Mouse (Mus musculus) myocyte (in vitro differentiated cells): ENCODE results near the gene Cog1. TPM values are rescaled to one million over a fixed set of nuclear protein-coding genes. Genes with fewer than 3 reads are reported as not detected.

ENCODE experiments used
- H3K27me3 ChIP-seq: one replicate; pipeline ENCODE4 v1.6.1; 2011; ENCODE audit not compliant: control insufficient read depth, insufficient read depth, insufficient read length
- H3K36me3 ChIP-seq: one replicate; pipeline ENCODE4 v1.6.1; 2011; ENCODE audit not compliant: control insufficient read depth, insufficient read depth
- H3K4me2 ChIP-seq: one replicate; pipeline ENCODE4 v1.6.1; 2011; ENCODE audit warnings: low read depth, control low read depth
- H3K4me3 ChIP-seq: one replicate; pipeline ENCODE4 v1.5.1; 2011; ENCODE audit warnings: mild to moderate bottlenecking, control low read depth, moderate library complexity
- H3K79me2 ChIP-seq: one replicate; pipeline ENCODE4 v1.6.1; 2011; ENCODE audit not compliant: control insufficient read depth, insufficient read depth
- H3ac ChIP-seq: one replicate; pipeline ENCODE4 v1.6.1; 2011; ENCODE audit not compliant: control insufficient read depth, insufficient read length
- CEBPB ChIP-seq: IDR thresholded peaks from 2 replicates; pipeline ENCODE4 v1.6.1; 2011; ENCODE audit warnings: mild to moderate bottlenecking, moderate library complexity; ENCODE audit not compliant: poor library complexity, insufficient read depth, severe bottlenecking
- E2F4 ChIP-seq: IDR thresholded peaks from one replicate; pipeline ENCODE4 v1.6.1; 2011; ENCODE audit warnings: mild to moderate bottlenecking, control low read depth, moderate library complexity; ENCODE audit not compliant: insufficient read depth
- MAX ChIP-seq: IDR thresholded peaks from one replicate; pipeline ENCODE4 v1.6.1; 2011; ENCODE audit warnings: low read depth, mild to moderate bottlenecking, control low read depth
- MYOD1 ChIP-seq, 3 experiments: IDR thresholded peaks; one replicate each; pipeline ENCODE4 v1.6.1; 2011; ENCODE audit warnings: control low read depth in 2 of 3, low read depth in 2 of 3, mild to moderate bottlenecking in 2 of 3, moderate library complexity in 1 of 3; ENCODE audit not compliant: insufficient read length in 2 of 3, control insufficient read depth in 1 of 3
- MYOG ChIP-seq, 3 experiments: IDR thresholded peaks; one replicate each; pipeline ENCODE4 v1.6.1; 2011; ENCODE audit warnings: control low read depth in 2 of 3, low read depth in 2 of 3, mild to moderate bottlenecking in 2 of 3; ENCODE audit not compliant: insufficient read length in 2 of 3, control insufficient read depth in 1 of 3, insufficient read depth in 1 of 3
- POLR2A ChIP-seq: IDR thresholded peaks from one replicate; pipeline ENCODE4 v1.6.1; 2011; ENCODE audit warnings: low read depth, mild to moderate bottlenecking, control low read depth, moderate library complexity; ENCODE audit not compliant: insufficient read length
- POLR2AphosphoS2 ChIP-seq: IDR thresholded peaks from one replicate; pipeline ENCODE4 v1.6.1; 2011; ENCODE audit warnings: low read depth, control low read depth; ENCODE audit not compliant: insufficient read length
- REST ChIP-seq: IDR thresholded peaks from one replicate; pipeline ENCODE4 v1.6.1; 2011; ENCODE audit warnings: mild to moderate bottlenecking, control low read depth, moderate library complexity; ENCODE audit not compliant: insufficient read depth, insufficient read length
- SRF ChIP-seq: IDR thresholded peaks from one replicate; pipeline ENCODE4 v1.6.1; 2011; ENCODE audit warnings: low read depth; ENCODE audit not compliant: control insufficient read depth, insufficient read length
- TCF12 ChIP-seq: IDR thresholded peaks from one replicate; pipeline ENCODE4 v1.6.1; 2011; ENCODE audit warnings: mild to moderate bottlenecking, control low read depth; ENCODE audit not compliant: poor library complexity, insufficient read depth, severe bottlenecking
- TCF3 ChIP-seq: IDR thresholded peaks from one replicate; pipeline ENCODE4 v1.6.1; 2011; ENCODE audit warnings: low read depth, control low read depth; ENCODE audit not compliant: insufficient read length
- USF1 ChIP-seq: IDR thresholded peaks from one replicate; pipeline ENCODE4 v1.6.1; 2011; ENCODE audit warnings: low read depth, mild to moderate bottlenecking, control low read depth, moderate library complexity
- polyA plus RNA-seq: library from polyadenylated mRNA; unstranded; fragments of >200 nt; fragmentation: generic; extraction: Trizol; gene quantifications from one replicate; pipeline ENCODE4 v1.2.1, GENCODE M21; 2012; ENCODE audit warnings: missing spikeins

The Cog1 gene
- polyA plus RNA-seq, 1 experiment: 25.6 TPM

- Histone ChIP-seq H3K79me2 (peaks cover 71% of the 10 kb centered on the region), H3K27me3 (no peaks in the 10 kb centered on the region), H3K36me3 (peaks cover 9% of the 10 kb centered on the region), H3K4me3 (peak overlapping the region; percentile 83), H3K4me2 (no peak overlapping the region), H3ac (peak overlapping the region; percentile 93)
- TF ChIP-seq MYOD1 (IDR thresholded peaks at IDR 0.05; ENCODE audit: control insufficient read depth in 1 of 3, insufficient read length in 2 of 3, low read depth in 2 of 3) (peak in 1 of 3 experiments; percentile 0), REST (no peak), MYOG (IDR thresholded peaks at IDR 0.05; ENCODE audit: control insufficient read depth in 1 of 3, insufficient read depth in 1 of 3, insufficient read length in 2 of 3, low read depth in 2 of 3) (peak in 1 of 3 experiments; percentile 28), USF1 (no peak), CEBPB (no peak)
These were observed 34.6 kb downstream of the Cog1 start for GRCm38 (mm10) chr11:113683627-113683956.

GRCm38 (mm10) chr11:113683957-113684706 lies 35.2 kb downstream of the Cog1 start, which contains the start of the genes Fam104a and D11Wsu47e:
Fam104a (minus strand) TSS chr11:113684155.
D11Wsu47e (plus strand) TSS chr11:113684412.
- H3K4me2 ChIP-seq: peak within 1 kb of the TSS; percentile 99
- peaks cover 9% of the 10 kb centered on the region for H3K36me3 ChIP-seq
- H3K4me3 ChIP-seq: peak within 1 kb of the TSS; percentile 83
- H3K79me2 ChIP-seq: peaks cover 66% of the 10 kb centered on the region
- no peaks in the 10 kb centered on the region for H3K27me3 ChIP-seq
- H3ac ChIP-seq: peak within 1 kb of the TSS; percentile 93
- TF ChIP-seq POLR2AphosphoS2 (peak; percentile 72), CEBPB (no peak), POLR2A (peak; percentile 76), SRF (no peak), MYOG (IDR thresholded peaks at IDR 0.05; ENCODE audit: control insufficient read depth in 1 of 3, insufficient read depth in 1 of 3, insufficient read length in 2 of 3, low read depth in 2 of 3) (no peak), MAX (peak; percentile 95), MYOD1 (IDR thresholded peaks at IDR 0.05; ENCODE audit: control insufficient read depth in 1 of 3, insufficient read length in 2 of 3, low read depth in 2 of 3) (peak in 1 of 3 experiments; percentile 38)

- peaks cover 58% of the 10 kb centered on the region for H3K79me2 ChIP-seq
- no peaks in the 10 kb centered on the region for H3K27me3 ChIP-seq
- H3K36me3 ChIP-seq: peaks cover 9% of the 10 kb centered on the region
- TF ChIP-seq MYOG (IDR thresholded peaks at IDR 0.05; ENCODE audit: control insufficient read depth in 1 of 3, insufficient read depth in 1 of 3, insufficient read length in 2 of 3, low read depth in 2 of 3) (peak in 1 of 3 experiments; percentile 18), USF1 (no peak), REST (no peak), MYOD1 (IDR thresholded peaks at IDR 0.05; ENCODE audit: control insufficient read depth in 1 of 3, insufficient read length in 2 of 3, low read depth in 2 of 3) (peak in 1 of 3 experiments; percentile 6), TCF12 (no peak)
- H3K4me2 ChIP-seq: peak overlapping the region; percentile 90
- H3ac ChIP-seq: peak overlapping the region; percentile 93
- peak overlapping the region; percentile 83 for H3K4me3 ChIP-seq
These were observed 35.9 kb downstream of the Cog1 start for GRCm38 (mm10) chr11:113684707-113685426.

DNA sequence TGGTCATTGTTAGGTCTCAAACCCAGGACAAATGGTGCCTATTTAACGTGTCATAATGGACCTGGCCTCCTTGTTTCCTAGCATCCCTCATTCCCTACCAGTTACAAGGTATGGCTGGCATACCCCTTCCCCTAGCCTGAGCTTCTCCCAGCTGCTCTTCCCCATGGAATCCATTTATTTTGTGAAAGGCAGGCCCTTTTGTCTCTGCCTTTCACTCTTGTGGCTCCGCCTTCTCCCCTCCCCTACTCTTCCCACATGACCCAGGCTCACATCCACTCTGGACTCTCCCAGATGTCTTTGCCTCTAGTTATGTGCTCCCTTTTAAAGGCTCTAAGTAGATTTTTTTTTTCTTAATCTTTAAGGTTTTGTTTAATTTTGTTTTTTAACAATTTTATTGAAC lies 38.1 kb downstream of the Cog1 start:
- Histone ChIP-seq H3K27me3 (no peaks in the 10 kb centered on the region), H3K4me2 (no peak overlapping the region), H3ac (no peak overlapping the region), H3K79me2 (peaks cover 37% of the 10 kb centered on the region), H3K36me3 (peaks cover 9% of the 10 kb centered on the region), H3K4me3 (no peak overlapping the region)
- no peak for TF ChIP-seq MYOD1 (IDR thresholded peaks at IDR 0.05; ENCODE audit: control insufficient read depth in 1 of 3, insufficient read length in 2 of 3, low read depth in 2 of 3)
- no peak for TF ChIP-seq SRF
- TF ChIP-seq POLR2AphosphoS2: no peak
- TF ChIP-seq TCF3: no peak
- no peak for TF ChIP-seq CEBPB
- no peak for TF ChIP-seq USF1
- no peak for TF ChIP-seq MAX
- no peak for TF ChIP-seq MYOG (IDR thresholded peaks at IDR 0.05; ENCODE audit: control insufficient read depth in 1 of 3, insufficient read depth in 1 of 3, insufficient read length in 2 of 3, low read depth in 2 of 3)
- no peak for TF ChIP-seq E2F4
- TF ChIP-seq REST: no peak
- TF ChIP-seq TCF12: no peak
- no peak for TF ChIP-seq POLR2A

- H3K4me3 ChIP-seq: no peak overlapping the region
- H3K79me2 ChIP-seq: peaks cover 12% of the 10 kb centered on the region
- H3K4me2 ChIP-seq: no peak overlapping the region
- no peak overlapping the region for H3ac ChIP-seq
- TF ChIP-seq REST: no peak
- peaks cover 9% of the 10 kb centered on the region for H3K36me3 ChIP-seq
- no peaks in the 10 kb centered on the region for H3K27me3 ChIP-seq
These were observed 41.5 kb downstream of the Cog1 start for GRCm38 (mm10) chr11:113690506-113690905.
